ENCODE assay signal across 31 mouse cellular contexts in the genomic region with DNA sequence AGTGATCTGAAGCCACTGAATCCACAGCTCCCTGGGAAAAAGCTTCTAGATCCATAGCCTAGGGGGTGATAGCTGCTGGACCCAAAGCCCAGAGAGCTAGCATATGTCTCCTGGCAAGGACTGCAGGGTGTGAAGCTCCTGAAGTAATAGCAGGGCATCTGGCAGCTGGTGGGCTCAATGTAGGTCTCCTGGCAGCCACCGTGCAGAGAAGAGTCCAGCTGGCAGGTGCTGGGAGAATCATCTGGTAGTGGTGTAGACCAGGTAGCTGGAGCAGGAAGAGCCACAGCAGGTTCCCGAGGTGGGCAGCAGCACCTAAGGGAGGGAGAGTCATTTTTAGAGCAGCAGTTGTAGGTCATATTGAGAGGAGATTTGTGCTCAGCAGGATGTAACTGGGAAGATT. TPM values are rescaled to one million over a fixed set of nuclear protein-coding genes. Genes with fewer than 3 reads are reported as not detected.
DNase-seq lines count a peak whose midpoint lies in the region; ATAC-seq and TF ChIP-seq lines count a peak whose summit lies in the region.
"Had no signal": no experiment of that assay in that cellular context is flagged by ENCODE, and none has a peak within 500 bp of the region (broad histone marks: within the 10 kb centered on the region; RNA-seq: fewer than 3 reads in every experiment).

A gene (minus strand): TSS at position 394 of the 400 bp plus-strand sequence.

- H3K9me3 ChIP-seq in forebrain, embryonic 10.5 days, result no peaks in the 10 kb centered on the region
- H3K9me3 ChIP-seq: embryonic facial prominence, embryonic 12.5 days; heart, embryonic 13.5 days; hindbrain, embryonic 12.5 days; midbrain, embryonic 10.5 days had no signal

- H3K4me1 ChIP-seq in forebrain, embryonic 10.5 days, result no peaks in the 10 kb centered on the region
- H3K4me1 ChIP-seq: embryonic facial prominence, embryonic 12.5 days; heart, embryonic 13.5 days; hindbrain, embryonic 12.5 days; midbrain, embryonic 10.5 days had no signal

- H3K27me3 ChIP-seq in forebrain, embryonic 10.5 days (ENCODE audit: poor library complexity, severe bottlenecking), result no peaks in the 10 kb centered on the region
- H3K27me3 ChIP-seq: embryonic facial prominence, embryonic 12.5 days; heart, embryonic 13.5 days; hindbrain, embryonic 12.5 days had no signal

- peak; percentile 70 for DNase-seq in left cerebral cortex, postnatal 4 days
- DNase-seq in left cerebral cortex, adult 2 months (ENCODE audit: extremely low spot score in 1 of 2, low spot score in 2 of 2), result no peak
- peak; percentile 72 for DNase-seq in cerebellum, adult 9-10 months
- DNase-seq in urinary bladder, postnatal 36 days (ENCODE audit: low spot score in 2 of 2), result no peak
- no peak for DNase-seq in forebrain, embryonic 10.5 days (ENCODE audit: extremely low spot score, low spot score)
- no peak for DNase-seq in gastrocnemius, adult 8-10 months (ENCODE audit: low spot score in 2 of 2)
- DNase-seq: adrenal gland, adult 2 months; B cell, adult 2 months; gastrocnemius, postnatal 25 days; heart, adult 2 months; heart, postnatal 14 days; kidney, adult 18-20 months; kidney, postnatal 4 days; liver, postnatal 0 days had no signal

- no peaks in the 10 kb centered on the region for H3K36me3 ChIP-seq in forebrain, embryonic 10.5 days (replicated peaks)
- H3K36me3 ChIP-seq: embryonic facial prominence, embryonic 12.5 days; heart, embryonic 13.5 days; hindbrain, embryonic 12.5 days; midbrain, embryonic 10.5 days had no signal

- TF ChIP-seq CTCF in left cerebral cortex, adult 2 months (IDR thresholded peaks at IDR 0.05), result no peak

- H3K27ac ChIP-seq in left cerebral cortex, adult 2 months, result no peak within 1 kb of the TSS
- H3K27ac ChIP-seq in forebrain, embryonic 10.5 days, result no peak within 1 kb of the TSS
- H3K27ac ChIP-seq: embryonic facial prominence, embryonic 12.5 days; heart, adult 2 months; heart, embryonic 13.5 days; hindbrain, embryonic 12.5 days; macrophage; midbrain, embryonic 10.5 days had no signal

- H3K4me3 ChIP-seq in left cerebral cortex, adult 2 months, result no peak within 1 kb of the TSS
- H3K4me3 ChIP-seq in forebrain, embryonic 10.5 days, result no peak within 1 kb of the TSS
- H3K4me3 ChIP-seq: embryonic facial prominence, embryonic 12.5 days; heart, adult 2 months; heart, embryonic 13.5 days; hindbrain, embryonic 12.5 days; midbrain, embryonic 10.5 days had no signal

- intact Hi-C loops in left cerebral cortex, postnatal 4 days (cut with DNase I), result no loop called here
- intact Hi-C loops in left cerebral cortex, adult 2 months (cut with DNase I), result no loop called here

- ATAC-seq in cerebellum, adult (ENCODE audit: insufficient number of reproducible peaks, low FRiP score, low TSS enrichment), result peak; percentile 83
- ATAC-seq: forebrain, embryonic 14.5 days; liver, postnatal 0 days; lung, postnatal 0 days had no signal

- WGBS in forebrain, embryonic 10.5 days, result 81% methylated on average over 2 of the region's 2 CpGs

RNA-seq across cellular contexts. Expression of the gene that starts here (rescaled TPM):
- total RNA-seq in left cerebral cortex, postnatal 4 days (2021), result not detected
- total RNA-seq in left cerebral cortex, adult 2 months (2021), result not detected
- polyA plus RNA-seq in forebrain, embryonic 10.5 days (2016; fragmentation: Nextera tagmentation; extraction: Ambion mirVana), result not detected in 2 replicates
- total RNA-seq in gastrocnemius, adult 8-10 months (2022), result not detected
- total RNA-seq: adrenal gland, adult 2 months; adrenal gland, postnatal 4 days; gastrocnemius, postnatal 25 days; heart, adult 2 months; heart, postnatal 14 days; left cerebral cortex, adult 18-20 months; left cerebral cortex, postnatal 36 days; liver, adult 2 months; MEL; neutrophil, adult 5-6 weeks had no signal
- polyA plus RNA-seq: adrenal gland, adult 2 months; embryonic facial prominence, embryonic 12.5 days; forebrain, embryonic 14.5 days; heart, adult 2 months; heart, embryonic 13.5 days; hindbrain, embryonic 12.5 days; kidney, embryonic 16.5 days; liver, adult 2 months; liver, postnatal 0 days; lung, postnatal 0 days; macrophage; midbrain, embryonic 10.5 days; small intestine, adult 2 months; thymus, postnatal 0 days had no signal

Comparison
In these comparisons a context has a peak if more than half of its experiments do, and no peak if none do; other contexts are left out.
1. Peak in DNase-seq in left cerebral cortex, postnatal 4 days; RNA of the gene not detected or under 1 TPM.